Mouse (Mus musculus) hindbrain, embryonic 11.5 days (tissue): ENCODE data around the gene Mast1. TPM values are rescaled to one million over a fixed set of nuclear protein-coding genes. Genes with fewer than 3 reads are reported as not detected.

Experiments used
- ATAC-seq: fragments of 200-750 bp; cut with Nextera tagmentation; 2 replicates; pipeline ENCODE4 v1.8.0; 2017; ENCODE audit warnings: mild to moderate bottlenecking, moderate TSS enrichment, moderate library complexity; ENCODE audit not compliant: low FRiP score
- DNase-seq: peaks from one replicate; pipeline ENCODE4 v3.0.0-alpha.2; 2015; ENCODE audit warnings: low spot score
- H3K27ac ChIP-seq: fragments of 300-500 bp; sonication (generic); 2 replicates; pipeline ENCODE4 v1.5.1; 2014; ENCODE audit warnings: mild to moderate bottlenecking, low read depth, low read length
- H3K27me3 ChIP-seq: fragments of 300-500 bp; sonication (generic); 2 replicates; pipeline ENCODE4 v1.6.1; 2014; ENCODE audit warnings: mild to moderate bottlenecking, low read length, moderate library complexity, mixed read lengths; ENCODE audit not compliant: control insufficient read depth, insufficient read depth
- H3K36me3 ChIP-seq: fragments of 300-500 bp; sonication (generic); 2 replicates; pipeline ENCODE4 v1.6.1; 2014; ENCODE audit warnings: mild to moderate bottlenecking, low read length, moderate library complexity, mixed read lengths; ENCODE audit not compliant: control insufficient read depth, insufficient read depth
- H3K4me1 ChIP-seq: fragments of 300-500 bp; sonication (generic); replicated peaks from 2 replicates; pipeline ENCODE4 v1.6.1; 2014; ENCODE audit warnings: low read length, mixed read lengths; ENCODE audit not compliant: control insufficient read depth, insufficient read depth
- H3K4me2 ChIP-seq: fragments of 300-500 bp; sonication (generic); replicated peaks from 2 replicates; pipeline ENCODE4 v1.6.1; 2014; ENCODE audit warnings: mild to moderate bottlenecking, low read depth, low read length
- H3K4me3 ChIP-seq: fragments of 300-500 bp; sonication (generic); 2 replicates; pipeline ENCODE4 v1.5.1; 2014; ENCODE audit warnings: low read depth, low read length
- H3K9ac ChIP-seq: fragments of 300-500 bp; sonication (generic); 2 replicates; pipeline ENCODE4 v1.6.1; 2014; ENCODE audit warnings: low read depth, low read length
- H3K9me3 ChIP-seq: fragments of 300-500 bp; sonication (generic); 2 replicates; pipeline ENCODE4 v1.6.1; 2016; ENCODE audit warnings: low read length; ENCODE audit not compliant: control insufficient read depth
- whole genome bisulfite sequencing: fragments of 180-500 bp; shearing (Covaris S2); extraction: QIAGEN DNeasy Blood & Tissue Kit; methylation state at CpG from one replicate; pipeline ENCODE4 v1.1.7; 2014; 5-methylcytosine and 5-hydroxymethylcytosine counted together
- polyA plus RNA-seq: library from polyadenylated mRNA; unstranded; fragments of >200 nt; fragmentation: Nextera tagmentation; extraction: Ambion mirVana; gene quantifications from 2 replicates; pipeline ENCODE4 v1.2.1, GENCODE M21; 2014

Gene Mast1
- polyA plus RNA-seq, 1 experiment from 2014 or later: 11.4 TPM

DNA sequence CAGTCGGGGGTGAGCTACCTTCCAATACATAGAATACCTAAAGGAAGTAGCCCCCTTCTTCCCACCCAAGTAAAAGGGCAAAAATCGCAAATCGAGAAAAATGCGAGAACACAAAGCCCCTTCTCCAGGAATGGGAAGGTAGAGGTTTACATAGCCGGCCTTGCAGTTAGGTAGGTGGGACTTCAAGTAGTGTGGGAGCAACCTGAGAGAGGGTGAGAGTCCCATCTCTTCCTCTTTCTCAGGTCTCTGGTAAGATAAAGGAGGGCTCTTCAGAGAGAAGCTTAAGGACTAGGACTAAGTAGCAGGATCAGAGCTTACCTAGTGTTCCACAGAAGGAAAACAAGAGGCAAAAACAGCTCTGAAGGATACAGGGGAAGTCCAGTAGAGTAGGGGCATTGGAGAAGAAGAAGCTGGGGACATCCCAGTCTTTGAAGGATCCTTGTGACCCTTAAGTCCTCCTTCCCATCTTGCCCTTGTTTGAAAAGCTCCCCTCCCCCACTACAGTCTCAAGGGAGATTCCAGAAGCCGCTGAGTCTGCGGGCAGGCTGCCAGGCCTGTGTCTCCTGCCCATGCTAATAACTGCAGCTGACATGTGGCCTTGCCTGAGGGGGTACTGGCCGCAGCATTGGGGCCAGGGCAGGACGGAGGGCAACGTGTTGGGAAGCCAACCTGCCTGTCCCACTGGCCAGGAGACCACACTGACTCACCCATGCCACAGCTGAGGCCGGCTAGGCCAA, 43.6 kb upstream of the Mast1 start:
- Histone ChIP-seq H3K4me2 (no peak overlapping the region), H3K9ac (peak overlapping the region; percentile 31; the same call in 1 of the 2 replicates), H3K4me3 (no peak overlapping the region), H3K36me3 (no peaks in the 10 kb centered on the region), H3K4me1 (peaks cover 35% of the 10 kb centered on the region), H3K27me3 (peaks cover 47% of the 10 kb centered on the region), H3K27ac (0 out of 2 replicates have a peak overlapping the region, but pooled peaks have one; percentile 10), H3K9me3 (no peaks in the 10 kb centered on the region)
- WGBS: 38% methylated on average over 11 of the region's 11 CpGs
- DNase-seq (peak; percentile 40), ATAC-seq (no peak)

DNA sequence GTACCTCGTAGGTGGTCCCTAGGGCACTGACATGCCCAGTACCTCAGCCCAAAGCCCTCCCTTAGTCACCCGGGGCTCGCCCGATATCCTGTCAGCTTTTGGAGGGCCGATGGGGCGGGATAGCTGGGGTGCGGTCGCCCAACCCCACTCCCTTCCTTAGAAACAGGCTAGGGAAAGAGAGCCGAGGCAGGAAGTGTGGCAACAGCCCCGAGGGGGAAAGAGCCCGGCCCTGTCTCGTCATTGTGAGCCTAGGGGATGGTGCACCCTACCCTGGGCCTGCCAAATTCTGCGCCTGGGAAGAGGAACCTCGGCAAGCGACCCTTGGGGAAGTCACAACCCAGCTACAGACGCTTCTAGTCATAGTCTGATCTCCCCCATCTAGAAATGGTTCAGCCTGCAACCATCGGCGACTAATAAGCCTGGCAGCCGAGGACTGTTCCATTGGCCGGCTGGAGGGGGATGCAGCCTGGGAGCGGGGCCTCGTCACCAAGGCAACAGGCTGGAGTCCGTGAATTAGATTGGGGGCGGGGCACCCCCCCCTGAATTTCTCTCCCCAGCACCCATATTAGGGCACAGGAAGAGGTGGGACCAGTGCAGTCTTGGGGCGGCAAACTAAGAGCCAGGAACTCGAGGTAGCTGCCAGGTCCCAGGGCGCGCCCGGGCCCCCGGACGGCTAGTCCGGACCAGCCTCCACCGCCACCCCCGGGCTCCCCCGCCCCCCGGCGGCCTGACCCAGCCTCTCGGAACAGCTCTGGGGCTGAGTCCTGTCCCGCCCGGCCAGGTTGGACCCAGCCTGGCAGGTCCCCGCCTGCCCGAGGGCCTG, 42.7 kb upstream of the Mast1 start:
- H3K9me3 ChIP-seq: no peaks in the 10 kb centered on the region
- H3K27ac ChIP-seq: no peak overlapping the region
- ATAC-seq: peak; percentile 23; the same call in 1 of the 2 replicates
- H3K4me2 ChIP-seq: peak overlapping the region; percentile 83
- H3K36me3 ChIP-seq: no peaks in the 10 kb centered on the region
- peak overlapping the region; percentile 25; the same call in 1 of the 2 replicates for H3K9ac ChIP-seq
- peaks cover 47% of the 10 kb centered on the region for H3K27me3 ChIP-seq
- H3K4me3 ChIP-seq: peak overlapping the region; percentile 29
- DNase-seq: peak; percentile 86
- WGBS: 1% methylated on average over 32 of the region's 42 CpGs
- H3K4me1 ChIP-seq: peaks cover 27% of the 10 kb centered on the region

DNA sequence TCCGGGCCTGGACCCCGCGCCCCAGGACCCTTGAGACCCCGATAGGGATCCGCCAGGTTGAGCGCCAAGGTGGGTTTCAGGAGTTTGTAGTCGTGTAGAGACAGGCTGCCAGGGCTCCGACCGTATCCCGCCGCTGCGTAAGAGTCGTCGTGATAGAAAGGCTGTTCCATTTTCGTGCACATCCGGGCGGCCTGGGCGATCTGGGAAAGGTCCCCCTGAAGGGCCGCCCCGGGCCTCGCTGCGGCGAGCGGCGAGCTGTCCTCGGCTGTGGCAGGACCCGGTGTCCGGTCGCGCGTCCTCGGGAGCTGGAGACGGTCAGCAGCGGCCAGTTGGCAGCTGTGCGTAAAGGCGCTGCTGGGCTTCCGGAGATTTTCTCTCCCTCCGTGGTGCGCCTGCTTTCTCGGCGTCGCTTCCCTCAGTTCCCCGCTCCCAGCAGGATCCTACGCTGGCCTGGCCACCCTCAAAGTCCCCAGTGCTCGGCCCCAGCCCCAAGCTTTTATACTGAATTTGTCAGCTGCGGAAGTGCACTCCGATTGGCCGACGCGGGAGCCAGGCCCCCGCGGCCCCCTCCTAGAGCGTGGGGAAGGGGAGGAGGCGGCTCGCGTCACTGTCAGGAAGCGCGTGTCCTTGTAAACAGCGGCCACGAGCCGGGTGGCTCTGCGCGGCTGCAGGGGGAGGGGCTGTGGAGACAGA, 41.2 kb upstream of the Mast1 start, which contains the start of gene Junb:
Gene Junb (minus strand): TSS at position 471 of the 693 bp plus-strand sequence.
- Histone ChIP-seq H3K27ac (no peak within 1 kb of the TSS), H3K4me2 (peak within 1 kb of the TSS; percentile 83), H3K9ac (peak within 1 kb of the TSS; percentile 58; the same call in 1 of the 2 replicates), H3K36me3 (no peaks in the 10 kb centered on the region), H3K27me3 (peaks cover 41% of the 10 kb centered on the region), H3K4me3 (peak within 1 kb of the TSS; percentile 44), H3K4me1 (peaks cover 23% of the 10 kb centered on the region), H3K9me3 (no peaks in the 10 kb centered on the region)
- DNase-seq (peak; percentile 84), ATAC-seq (peak; percentile 60)
- WGBS: under 1% methylated on average over 61 of the region's 63 CpGs

DNA sequence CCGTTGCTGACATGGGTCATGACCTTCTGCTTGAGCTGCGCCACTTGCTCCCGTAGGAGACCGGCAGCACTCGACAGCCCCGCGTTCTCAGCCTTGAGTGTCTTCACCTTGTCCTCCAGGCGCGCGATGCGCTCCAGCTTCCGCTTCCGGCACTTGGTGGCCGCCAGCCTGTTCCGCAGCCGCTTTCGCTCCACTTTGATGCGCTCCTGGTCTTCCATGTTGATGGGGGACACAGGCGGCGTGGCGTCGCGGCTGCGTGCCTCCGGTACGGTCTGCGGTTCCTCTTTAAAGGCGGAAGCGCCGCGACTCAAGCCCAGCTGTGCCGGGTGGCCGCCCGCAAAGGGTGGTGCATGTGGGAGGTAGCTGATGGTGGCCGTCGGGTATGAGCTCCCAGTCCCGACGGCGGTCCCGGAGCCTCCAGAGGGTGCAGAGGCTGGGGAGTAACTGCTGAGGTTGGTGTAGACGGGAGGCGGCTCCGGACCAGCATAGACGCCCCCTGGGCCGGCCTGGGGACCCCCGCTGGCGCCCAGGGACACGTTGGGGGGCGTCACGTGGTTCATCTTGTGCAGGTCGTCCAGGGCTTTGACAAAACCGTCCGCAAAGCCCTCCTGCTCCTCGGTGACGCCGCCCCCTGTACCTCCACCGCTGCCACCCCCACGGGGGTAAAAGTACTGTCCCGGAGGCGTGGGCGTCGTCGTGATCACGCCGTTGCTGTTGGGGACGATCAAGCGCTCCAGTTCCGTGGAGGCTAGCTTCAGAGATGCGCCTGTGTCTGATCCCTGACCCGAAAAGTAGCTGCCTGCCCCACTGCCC, 40.5 kb upstream of the Mast1 start:
- Histone ChIP-seq H3K4me3 (peak overlapping the region; percentile 44), H3K27me3 (peaks cover 41% of the 10 kb centered on the region), H3K27ac (no peak overlapping the region), H3K9ac (peak overlapping the region; percentile 58; the same call in 1 of the 2 replicates), H3K4me2 (peak overlapping the region; percentile 83), H3K36me3 (no peaks in the 10 kb centered on the region), H3K9me3 (no peaks in the 10 kb centered on the region), H3K4me1 (peaks cover 23% of the 10 kb centered on the region)
- DNase-seq: peak; percentile 72
- no peak for ATAC-seq
- WGBS: 2% methylated on average over 66 of the region's 70 CpGs

DNA sequence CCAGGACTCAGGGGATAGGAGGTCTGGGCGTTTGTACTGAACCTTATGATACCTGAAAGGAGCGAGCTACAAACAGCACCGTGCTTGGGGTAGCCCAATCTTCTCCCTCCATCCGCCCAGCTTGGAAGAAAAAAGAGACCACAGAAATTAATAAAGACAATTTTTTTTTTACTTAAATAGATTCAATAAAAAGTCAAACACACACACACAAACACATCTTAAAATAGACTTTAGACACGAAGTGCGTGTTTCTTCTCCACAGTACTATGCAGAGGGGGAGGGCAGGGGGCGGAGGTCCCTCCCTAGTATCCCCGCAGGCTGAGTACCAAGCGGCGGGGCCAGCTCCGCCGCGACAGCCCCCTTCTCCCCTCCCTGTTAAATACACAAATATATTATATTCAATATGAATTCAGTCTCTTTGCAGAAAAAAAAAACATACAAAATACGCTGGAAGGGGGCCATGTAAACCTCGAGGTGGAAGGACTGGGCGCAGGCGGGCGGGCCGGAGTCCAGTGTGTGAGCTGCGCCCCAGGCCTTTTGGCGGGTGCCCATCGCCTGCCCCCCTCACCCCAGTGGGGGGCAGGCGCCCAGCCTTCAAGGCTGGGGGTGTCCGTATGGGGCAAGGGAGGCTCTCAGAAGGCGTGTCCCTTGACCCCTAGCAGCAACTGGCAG, 39.7 kb upstream of the Mast1 start:
- Histone ChIP-seq H3K4me3 (peak overlapping the region; percentile 44), H3K36me3 (no peaks in the 10 kb centered on the region), H3K27me3 (peaks cover 39% of the 10 kb centered on the region), H3K27ac (no peak overlapping the region), H3K4me1 (peaks cover 23% of the 10 kb centered on the region), H3K9me3 (no peaks in the 10 kb centered on the region), H3K9ac (peak overlapping the region; percentile 40; the same call in 1 of the 2 replicates), H3K4me2 (peak overlapping the region; percentile 83)
- no peak for ATAC-seq
- DNase-seq: no peak
- 1% methylated on average over 25 of the region's 25 CpGs for WGBS

DNA sequence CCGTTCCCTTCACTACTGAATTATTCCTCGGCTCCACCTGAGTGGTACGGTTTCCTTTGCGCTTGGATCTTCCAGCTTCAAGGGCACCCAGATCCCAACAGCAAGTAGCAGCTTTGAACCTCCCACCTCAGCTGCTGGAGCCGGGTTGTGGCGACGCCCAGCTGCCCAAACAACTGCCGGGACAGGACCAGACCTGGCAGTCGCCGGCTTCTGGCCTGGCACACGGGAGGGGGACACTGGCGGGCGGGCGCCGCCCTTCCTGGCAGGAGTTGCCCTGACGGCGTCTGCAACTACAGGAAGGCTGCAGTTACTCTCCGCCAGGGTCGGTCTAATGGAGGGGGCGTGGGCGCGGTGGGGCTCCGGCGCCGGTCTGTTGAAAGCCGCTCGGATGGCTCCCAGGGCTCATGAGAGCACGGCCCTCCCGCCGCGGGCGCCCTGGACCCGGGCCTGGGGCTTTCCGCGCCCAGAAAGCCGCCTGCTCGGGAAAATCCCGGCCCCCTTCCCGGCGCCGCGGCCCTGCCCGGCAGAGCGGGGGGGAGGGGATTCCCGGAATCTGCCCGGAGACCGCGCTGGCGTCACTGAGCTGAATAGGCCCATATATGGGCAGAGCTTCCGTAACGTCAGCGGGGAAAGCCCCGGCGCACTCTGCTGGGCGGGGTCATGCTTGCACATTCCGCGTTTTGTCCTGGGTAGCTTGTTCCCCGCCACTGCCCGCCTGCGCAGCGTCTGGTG, 39.0 kb upstream of the Mast1 start:
- peak overlapping the region; percentile 25; the same call in 1 of the 2 replicates for H3K9ac ChIP-seq
- H3K27me3 ChIP-seq: peaks cover 38% of the 10 kb centered on the region
- WGBS: 2% methylated on average over 48 of the region's 61 CpGs
- H3K4me1 ChIP-seq: peaks cover 25% of the 10 kb centered on the region
- peak; percentile 86 for ATAC-seq
- peak; percentile 95 for DNase-seq
- peak overlapping the region; percentile 19; the same call in 1 of the 2 replicates for H3K27ac ChIP-seq
- no peaks in the 10 kb centered on the region for H3K9me3 ChIP-seq
- H3K4me2 ChIP-seq: peak overlapping the region; percentile 83
- peak overlapping the region; percentile 36 for H3K4me3 ChIP-seq
- 0 out of 2 replicates have a peak, but pooled peaks cover 2% of the 10 kb centered on the region for H3K36me3 ChIP-seq

DNA sequence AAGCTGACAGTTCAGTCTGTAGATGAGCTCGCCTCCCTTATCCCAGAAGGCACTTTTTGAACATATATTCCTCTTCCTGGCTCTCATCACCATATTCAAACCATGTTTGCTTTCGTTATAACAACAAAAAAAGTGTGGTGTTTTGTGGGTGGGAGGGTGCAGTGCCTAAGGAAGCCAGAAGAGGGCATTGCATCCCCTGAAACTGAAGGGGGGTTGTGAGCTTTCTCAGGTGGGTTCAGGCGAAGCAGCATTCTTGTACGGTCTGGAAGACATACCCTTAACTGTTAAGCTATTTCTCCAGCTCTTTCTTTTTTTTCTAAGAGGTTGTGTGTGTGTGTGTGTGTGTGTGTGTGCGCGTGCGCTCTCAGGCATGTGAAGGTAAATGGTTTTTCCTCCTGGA, 38.3 kb upstream of the Mast1 start:
- H3K36me3 ChIP-seq: 0 out of 2 replicates have a peak, but pooled peaks cover 2% of the 10 kb centered on the region
- H3K27me3 ChIP-seq: peaks cover 32% of the 10 kb centered on the region
- DNase-seq: peak; percentile 72
- no peak overlapping the region for H3K4me3 ChIP-seq
- peaks cover 26% of the 10 kb centered on the region for H3K4me1 ChIP-seq
- ATAC-seq: no peak
- 29% methylated on average over 7 of the region's 7 CpGs for WGBS
- H3K4me2 ChIP-seq: no peak overlapping the region
- no peak overlapping the region for H3K27ac ChIP-seq
- H3K9ac ChIP-seq: no peak overlapping the region
- H3K9me3 ChIP-seq: no peaks in the 10 kb centered on the region
